Mouse (Mus musculus) G1E (cell line): ENCODE data around the gene Rps6kb1.

Experiments used
- CTCF ChIP-seq: IDR thresholded peaks from 2 replicates; pipeline ENCODE4 v1.5.1; 2012; ENCODE audit warnings: low read depth, low read length, inconsistent platforms, mixed read lengths
- GATA1 ChIP-seq: IDR thresholded peaks from 2 replicates; pipeline ENCODE4 v1.6.1; 2012; ENCODE audit warnings: borderline replicate concordance, low read length, inconsistent platforms, mixed read lengths
- GATA2 ChIP-seq: IDR thresholded peaks from 2 replicates; pipeline ENCODE4 v1.6.1; 2012; ENCODE audit warnings: low read depth, low read length, inconsistent platforms, borderline replicate concordance
- POLR2AphosphoS5 ChIP-seq: IDR thresholded peaks from 2 replicates; pipeline ENCODE4 v1.6.1; 2012; ENCODE audit warnings: low read depth, low read length, inconsistent platforms; ENCODE audit not compliant: insufficient replicate concordance
- TAL1 ChIP-seq: conservative IDR thresholded peaks from 2 replicates; pipeline ENCODE4 v1.6.1; 2012; ENCODE audit warnings: low read depth, low read length, inconsistent platforms, mixed read lengths

GRCm38 (mm10) chr11:86538786-86539185, 5.8 kb downstream of the Rps6kb1 start:
- no peak for TF ChIP-seq CTCF
- no peak for TF ChIP-seq POLR2AphosphoS5
- TF ChIP-seq GATA1: no peak
- TF ChIP-seq TAL1: no peak
- no peak for TF ChIP-seq GATA2
